Mouse (Mus musculus): ENCODE results near the gene Cnot10.

Cnot10 gene

DNA sequence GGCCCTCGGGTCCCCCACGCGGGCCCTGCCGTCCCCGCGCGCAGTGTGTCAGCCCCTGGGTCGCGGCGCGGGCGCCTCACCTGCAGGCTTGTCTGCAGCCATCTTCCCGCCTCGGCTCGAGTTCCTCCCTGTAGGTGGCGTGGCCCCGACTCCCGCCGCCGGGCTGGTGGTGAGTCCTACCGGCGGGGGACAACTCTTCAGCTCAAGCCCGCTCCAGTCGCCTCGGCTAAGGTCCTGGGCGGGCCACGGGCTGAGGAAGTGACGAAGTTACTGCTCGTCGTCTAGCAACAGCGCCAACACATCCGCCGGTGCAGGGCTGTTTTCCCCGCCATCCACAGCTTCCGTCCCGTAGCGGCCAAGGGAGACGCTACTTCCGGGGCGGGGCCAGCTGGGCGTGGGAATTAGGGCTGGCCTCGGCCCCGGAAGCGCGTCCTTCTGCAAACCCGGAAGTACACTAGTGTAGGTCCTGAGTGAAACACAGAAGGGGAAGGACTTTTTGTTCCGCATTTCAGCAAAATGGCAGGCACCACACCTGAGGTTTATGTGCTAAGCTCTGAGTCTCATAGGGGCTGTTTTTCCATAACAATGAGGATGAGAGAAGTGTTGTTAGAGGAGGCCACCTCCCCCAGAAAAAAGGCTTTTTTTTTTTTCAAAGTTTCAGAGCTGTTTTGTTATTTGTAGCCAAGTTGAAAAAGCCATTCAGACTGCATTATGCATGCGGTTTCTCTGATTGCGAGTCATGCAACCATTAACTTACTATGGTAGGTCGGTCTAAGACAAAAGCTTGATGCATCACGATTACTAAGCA, at the start of gene Cnot10:
Cnot10 (minus strand) TSS at position 346 of the 808 bp plus-strand sequence.
- DNase-seq = peak; percentile 97

DNA sequence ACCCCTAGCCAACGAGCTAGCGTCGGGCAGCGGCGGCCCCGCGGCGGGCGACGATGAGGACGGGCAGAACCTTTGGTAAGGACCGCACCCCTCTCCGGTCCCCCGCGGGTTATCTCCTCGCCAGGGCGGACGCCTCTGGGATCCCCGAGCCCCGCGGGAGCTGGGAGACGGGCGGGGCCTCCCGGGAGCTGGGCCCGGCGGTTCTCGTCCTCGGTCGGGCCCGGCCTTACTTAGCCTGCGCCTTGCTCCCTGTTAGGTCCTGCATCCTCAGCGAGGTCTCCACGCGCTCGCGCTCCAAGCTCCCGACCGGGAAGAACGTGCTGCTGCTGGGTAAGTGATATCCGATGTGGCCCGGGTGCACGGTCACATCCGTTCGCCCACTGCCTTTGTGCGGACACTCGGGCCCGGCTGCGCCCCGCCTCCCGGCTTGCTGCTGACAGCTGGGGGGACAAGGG, 49.0 kb upstream of the Cnot10 start:
- DNase-seq = peak; percentile 52

DNA sequence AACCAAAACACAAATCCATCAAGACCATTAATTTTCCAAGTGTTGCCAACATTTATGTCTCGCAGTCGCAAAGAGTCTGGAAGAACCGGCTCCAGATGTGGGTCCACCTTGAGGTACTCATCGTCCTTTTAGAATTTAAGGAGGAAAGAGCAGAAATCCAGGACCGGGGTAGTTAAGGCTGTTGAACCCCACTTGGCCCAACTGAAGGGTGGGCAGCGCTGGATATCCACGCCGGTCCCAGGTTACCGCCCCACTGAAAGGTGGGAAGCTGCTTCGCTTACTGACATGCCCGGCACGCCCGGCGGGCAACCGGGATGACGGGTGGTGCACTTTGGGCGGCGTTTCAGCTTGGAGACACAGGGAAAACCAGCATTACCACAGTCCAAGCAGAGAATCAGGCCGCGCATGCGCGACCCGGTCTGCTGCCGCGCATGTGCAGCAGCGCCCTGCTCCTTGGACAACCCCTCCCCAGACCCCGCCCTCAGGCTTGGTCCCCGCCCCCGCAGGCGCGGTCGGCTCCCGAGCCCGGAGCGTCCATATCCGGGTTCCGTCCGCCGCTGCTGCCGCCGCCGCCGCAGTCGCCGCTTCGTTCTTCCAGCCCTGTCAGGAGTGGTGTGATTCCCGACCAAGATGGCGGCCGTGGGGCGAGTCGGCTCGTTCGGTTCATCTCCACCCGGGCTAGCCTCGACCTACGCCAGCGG, 48.4 kb upstream of the Cnot10 start, which contains the start of gene Dync1li1:
Dync1li1 (plus strand) TSS at position 539 of the 701 bp plus-strand sequence.
- peak; percentile 98 for DNase-seq

DNA sequence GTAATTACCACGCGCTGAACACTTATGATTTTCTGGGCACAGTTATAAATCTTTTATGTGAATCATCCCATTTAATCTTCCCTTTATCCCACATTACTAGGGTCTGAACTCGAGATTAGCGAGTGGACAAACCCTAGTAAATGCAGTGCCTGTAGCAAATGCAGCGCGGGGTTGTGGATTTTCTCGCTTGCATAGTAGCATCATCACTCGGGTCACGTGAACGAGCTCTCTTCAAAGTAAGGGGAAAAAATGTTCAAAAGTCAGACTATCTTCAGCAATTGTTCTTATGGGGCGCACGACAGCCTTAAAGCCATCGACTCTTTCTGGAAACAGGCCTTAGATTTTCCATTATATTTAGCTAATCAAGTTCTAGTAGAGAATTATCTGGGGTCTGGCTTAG, 47.7 kb upstream of the Cnot10 start:
- no peak for DNase-seq

DNA sequence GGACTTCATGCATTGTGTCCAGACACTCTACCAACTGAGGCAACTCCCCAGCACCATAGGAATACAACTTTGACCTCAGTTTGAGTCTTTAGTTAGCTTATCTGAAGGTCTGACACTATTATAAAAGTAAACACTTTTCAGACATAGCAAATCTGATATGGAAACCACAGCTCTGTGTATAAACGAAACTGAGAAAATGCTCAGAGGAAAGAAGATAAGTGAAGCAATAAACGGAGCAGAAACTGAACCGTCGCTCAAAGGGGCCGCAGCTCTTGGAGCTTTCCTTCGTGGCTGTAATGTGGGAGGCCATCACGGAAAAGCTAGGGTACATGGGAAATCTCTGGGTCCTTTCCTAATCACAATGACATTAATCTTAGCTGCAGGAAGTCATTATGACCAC, 46.3 kb upstream of the Cnot10 start:
- DNase-seq = no peak

DNA sequence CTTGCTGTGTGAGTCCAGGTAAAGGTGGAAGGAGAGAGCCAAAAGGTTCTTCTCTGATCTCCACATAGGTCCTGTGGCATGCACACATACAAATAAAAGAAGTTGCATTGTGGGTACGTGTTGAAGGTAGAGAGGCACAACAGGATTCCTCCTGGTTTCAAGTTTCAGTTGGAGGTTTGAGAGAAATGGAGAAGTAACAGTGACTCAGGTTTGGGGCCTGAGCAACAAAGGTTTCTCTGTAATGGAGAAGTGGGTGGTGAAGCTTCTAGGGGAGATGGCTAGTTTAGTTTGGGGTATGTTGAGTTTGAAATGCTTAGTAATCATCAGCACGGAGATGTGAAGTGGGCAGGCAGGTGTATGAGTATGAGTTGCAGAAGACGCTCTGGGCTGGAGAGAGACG, 42.2 kb upstream of the Cnot10 start:
- no peak for DNase-seq

DNA sequence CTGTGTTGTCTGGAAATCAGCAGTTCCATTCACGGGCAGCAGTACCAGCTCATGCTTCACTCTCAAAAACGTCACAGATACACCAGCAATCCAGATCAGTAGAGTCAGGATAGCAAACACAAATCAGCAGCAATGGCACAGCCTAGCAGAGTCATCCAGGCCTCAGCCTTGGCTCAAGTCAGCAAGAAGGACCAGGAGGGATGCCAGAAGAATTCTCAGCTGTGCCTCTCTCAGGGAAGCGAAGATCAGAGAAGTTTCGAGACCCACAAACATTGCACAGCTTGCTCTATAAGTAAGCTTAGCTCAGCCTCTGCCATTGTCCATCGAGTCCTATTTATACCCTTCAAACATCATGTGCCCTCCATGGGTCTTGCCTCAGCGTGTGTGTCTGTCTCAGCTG, 40.5 kb upstream of the Cnot10 start:
- DNase-seq = no peak

DNA sequence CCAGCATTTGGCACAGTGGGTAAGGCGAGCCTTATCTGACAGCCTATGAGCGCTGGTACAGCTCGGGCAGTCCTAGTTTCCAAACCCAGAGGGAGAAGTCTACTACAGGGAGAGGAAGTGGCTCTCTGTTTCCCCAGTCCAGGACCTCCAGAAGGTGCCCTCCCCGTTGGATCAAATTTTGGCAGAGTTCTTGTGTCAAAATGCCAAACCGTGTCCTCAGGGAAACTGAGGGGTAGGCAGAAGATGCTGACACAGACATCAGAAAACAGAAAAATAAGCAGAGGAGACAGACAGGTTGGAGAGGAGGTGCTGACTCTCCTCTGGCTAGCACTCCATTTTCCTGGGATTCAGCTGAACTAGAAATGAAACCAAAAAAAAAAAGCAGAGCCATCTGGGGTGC, 40.0 kb upstream of the Cnot10 start:
- no peak for DNase-seq

DNA sequence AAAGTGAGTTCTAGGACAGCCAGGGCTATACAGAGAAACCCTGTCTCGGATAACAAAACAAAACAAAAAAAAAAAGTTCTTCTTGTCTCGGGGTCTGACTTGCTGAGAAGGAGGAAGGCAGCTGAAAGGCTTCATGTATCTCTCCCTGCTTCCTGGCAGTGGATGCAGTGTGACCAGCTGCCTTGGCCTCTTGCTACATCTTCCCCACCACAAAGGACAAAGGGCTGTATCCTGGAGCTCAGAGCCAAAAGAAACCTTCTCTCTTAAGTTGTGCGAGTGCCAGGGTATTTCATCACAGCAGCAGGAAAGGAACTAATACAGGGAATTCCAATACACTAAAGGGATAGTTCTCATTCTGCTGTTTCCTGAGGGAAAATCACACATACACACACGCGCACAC, 38.6 kb upstream of the Cnot10 start:
- no peak for DNase-seq

DNA sequence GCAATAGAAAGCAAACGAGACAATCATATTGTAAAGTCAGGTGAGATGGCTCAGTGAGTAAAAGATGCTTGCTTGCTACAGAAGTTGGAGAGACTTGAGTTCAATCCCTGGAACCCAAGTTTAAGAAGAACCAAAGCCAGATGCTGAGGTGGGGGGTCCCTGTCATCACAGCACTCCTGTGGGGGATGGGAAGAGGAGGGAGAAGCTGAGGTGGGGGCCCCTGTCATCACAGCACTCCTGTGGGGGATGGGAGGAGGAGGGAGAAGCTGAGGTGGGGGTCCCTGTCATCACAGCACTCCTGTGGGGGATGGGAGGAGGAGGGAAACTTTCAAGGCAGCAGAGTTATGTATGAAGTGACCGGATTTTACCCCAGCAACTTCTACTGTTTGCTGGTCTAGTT, 33.6 kb upstream of the Cnot10 start:
- DNase-seq = no peak

DNA sequence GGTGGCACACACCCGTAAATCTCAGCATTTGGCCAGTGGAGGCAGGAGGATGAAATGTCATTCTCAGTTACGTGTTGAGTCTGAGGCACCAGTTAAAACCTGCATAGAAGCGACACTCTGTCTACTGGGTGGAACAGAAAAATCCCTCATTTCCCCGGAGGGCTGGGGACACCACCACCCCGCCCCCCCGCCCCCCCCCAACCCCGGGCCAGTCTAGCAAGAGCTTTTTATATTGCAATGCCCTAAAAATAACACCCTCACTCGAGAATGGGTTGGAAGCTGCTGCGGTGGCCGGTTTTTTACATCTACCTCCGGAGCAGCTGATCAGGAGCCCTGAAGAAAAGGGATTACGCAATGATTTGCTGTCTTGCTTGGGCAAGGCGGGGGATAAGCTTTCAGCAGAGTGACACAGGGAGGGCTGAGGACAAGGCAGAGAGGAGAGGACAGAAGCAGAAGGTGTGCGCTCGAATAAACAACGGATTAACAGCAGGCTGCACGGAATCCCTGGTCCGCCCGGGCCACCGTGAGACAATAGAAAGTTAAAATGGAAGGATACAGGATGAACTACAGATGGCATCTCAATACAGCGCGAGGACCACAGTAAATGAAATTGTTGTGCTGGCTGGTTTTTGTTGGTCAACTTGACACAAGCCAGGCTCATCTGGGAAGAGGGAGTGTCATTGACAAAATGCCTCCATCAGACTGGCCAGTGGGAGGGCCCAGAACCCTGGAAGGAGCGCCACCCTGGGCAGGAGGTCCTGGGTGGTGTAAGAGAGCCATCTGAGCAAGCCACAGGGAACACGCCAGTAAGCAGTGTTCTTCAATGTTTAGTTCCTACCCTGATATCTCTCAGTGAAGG, 32.9 kb upstream of the Cnot10 start:
- peak; percentile 67 for DNase-seq

DNA sequence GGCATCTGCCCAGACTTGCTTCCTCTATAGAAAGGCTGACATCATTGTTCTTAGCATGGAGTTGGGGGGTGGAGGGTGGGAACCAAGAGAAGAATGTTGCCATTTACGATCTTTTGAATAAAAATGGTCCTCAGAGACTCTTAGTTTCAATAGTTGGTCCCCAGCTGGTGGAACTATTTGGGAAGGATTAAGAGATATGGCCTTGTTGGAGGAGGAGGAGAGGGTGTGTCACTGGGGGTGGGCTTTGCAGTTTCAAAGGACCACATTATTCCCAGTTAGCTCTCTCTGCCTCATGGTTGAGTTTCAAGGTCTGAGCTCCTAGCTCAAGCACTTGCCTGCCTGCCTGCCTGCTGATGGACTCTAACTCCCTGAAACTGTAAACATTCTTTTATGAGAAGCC, 32.0 kb upstream of the Cnot10 start:
- DNase-seq = no peak

DNA sequence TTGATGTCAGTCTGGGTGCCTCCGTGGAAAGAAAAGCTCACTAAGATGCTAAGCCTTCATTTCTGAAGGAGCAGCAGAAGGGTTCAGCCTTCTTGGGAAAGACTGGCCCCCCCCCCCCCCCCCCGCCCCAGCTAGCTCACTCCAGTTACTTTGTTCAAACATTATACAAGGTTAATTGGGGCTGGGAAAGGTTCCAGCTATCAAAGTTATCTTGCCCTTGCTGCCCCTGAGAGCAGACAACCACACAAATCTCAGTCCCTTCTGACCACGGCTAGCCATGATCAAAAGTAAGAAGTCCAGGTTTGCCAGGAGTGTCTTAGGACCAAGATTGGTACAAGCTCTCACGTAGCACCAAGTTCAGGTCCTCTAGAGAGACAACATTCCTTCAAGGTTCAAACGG, 29.0 kb upstream of the Cnot10 start:
- no peak for DNase-seq

DNA sequence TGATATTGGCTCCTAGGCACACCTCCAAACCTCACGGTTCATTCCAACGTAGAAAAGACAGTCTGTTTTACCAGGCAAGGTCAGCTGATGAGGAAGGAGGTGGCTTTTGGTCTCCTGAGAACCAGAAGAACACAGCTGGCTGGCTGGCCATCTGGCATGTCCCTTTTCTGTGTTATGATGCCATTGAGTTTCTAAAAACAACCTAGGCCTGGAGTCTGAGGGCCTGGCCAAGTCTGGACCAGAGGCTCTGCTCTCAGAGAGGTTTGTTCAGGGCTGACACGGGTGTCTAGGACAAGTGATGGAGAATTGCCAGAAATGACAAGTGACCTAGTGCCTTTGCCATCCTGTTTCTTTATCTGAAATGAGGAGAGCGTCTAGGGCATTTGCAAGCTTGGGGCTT, 28.1 kb upstream of the Cnot10 start:
- no peak for DNase-seq

DNA sequence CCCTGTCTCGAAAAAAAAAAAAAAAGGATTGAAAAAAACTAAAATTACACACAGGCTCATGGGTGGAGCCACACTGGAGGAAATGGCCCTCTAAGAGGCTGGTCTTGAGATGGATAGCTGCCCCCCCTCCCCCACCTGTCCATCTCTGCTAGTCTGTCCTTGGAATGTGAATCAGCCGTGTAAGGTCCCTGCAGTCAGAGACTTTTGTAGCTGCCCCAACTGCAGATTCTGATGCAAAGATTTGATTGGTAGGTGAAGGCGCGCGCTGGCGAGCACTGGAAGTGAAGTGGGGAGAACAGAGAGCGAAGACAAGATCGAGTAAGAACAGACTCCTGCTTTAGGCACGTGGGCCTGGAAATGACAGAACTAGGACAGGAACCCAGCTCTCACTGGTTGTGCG, 26.9 kb upstream of the Cnot10 start:
- no peak for DNase-seq

DNA sequence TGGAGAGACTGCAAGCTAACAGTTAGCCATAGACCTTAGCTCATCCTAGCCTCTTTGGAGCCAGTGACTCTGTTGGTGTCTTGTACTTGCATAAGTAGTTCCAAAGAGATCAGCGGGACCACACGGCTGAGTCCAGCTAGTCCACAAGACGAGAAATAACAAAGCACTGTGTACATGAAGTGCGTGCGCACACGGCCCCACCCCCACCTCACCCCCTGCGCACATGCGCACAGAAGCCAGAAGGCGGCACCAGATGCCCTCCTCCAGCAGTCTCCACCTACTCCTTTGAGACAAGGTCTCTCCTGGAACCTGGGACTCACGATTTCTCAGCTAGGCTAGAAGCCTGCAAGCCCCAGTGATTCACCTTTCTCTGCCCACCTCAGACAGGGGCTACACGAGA, 23.8 kb upstream of the Cnot10 start:
- DNase-seq = no peak

DNA sequence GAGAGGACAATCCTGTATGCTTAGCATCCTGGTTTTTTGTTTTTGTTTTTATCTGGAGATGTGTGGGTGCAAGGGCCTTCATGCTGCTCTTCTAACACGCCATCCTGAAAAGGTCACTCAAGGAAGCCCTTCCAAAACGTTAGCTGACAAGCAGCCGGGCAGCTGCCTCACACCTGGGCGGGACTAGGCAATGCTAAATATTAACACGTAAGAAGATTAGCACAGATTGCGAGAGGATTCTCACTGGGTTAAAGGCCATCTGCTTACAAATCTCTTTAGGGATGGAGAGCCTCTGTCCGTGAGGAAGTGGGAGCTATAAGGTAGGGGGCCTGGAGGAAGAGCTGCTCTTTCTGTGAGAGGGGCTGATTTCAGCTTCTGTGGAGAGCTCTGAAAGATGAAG, 22.0 kb upstream of the Cnot10 start:
- no peak for DNase-seq

DNA sequence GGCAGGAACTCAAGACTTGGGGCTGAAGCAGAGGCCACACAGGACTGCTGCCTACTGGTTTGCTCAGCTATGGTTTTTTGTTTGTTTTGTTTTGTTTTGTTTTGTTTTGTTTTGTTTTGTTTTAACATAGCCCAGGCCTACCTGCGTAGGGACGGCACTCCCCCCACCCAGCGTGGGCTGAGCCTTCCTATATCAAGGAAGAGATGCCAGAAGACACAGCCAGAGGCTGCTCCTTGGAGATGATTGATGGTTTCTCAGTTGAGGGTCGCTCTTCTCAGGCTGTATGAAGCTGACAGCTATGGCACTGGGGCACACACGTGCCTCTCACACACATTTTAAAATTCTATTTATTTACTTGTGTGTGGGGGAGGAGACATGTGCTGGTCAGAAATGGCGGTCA, 21.0 kb upstream of the Cnot10 start:
- DNase-seq = no peak

DNA sequence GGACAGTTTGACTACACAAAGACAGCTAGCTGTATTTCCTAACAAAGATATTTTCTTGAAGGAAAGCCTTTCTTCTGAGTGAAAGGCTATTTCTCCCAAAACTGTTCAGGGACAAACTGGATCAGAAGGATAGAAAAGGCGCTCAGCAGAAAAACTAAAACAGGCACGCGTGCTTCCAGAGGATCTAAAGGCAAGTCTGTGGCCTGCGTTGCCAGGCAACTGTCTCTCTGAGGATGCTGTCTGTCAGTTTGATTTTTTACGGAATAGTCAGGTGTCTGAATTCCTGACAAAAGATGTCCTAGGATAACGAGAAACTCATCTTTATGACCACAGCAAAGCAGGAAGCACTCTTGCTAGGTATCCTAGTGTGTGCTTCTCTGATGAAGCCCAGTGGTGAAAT, 20.5 kb upstream of the Cnot10 start:
- no peak for DNase-seq

DNA sequence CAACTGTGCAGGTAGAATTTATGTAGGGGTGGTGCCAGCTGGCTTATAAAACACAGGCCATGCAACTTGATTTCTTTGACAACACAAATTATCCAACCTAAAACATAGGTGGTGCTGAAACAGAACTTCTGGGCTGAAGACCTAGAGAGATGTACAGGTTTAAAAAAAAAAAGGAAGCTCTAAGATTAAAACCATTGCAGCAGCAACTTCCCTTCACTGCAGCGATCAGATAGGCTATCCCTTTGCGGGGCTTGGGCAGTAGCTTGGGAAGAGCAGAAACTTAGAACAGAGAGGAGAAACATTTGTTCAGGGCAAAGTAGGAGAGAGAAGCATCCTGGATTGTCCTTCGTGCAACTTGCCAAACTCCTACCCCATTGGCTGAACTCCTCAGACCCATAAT, 16.7 kb upstream of the Cnot10 start:
- no peak for DNase-seq

DNA sequence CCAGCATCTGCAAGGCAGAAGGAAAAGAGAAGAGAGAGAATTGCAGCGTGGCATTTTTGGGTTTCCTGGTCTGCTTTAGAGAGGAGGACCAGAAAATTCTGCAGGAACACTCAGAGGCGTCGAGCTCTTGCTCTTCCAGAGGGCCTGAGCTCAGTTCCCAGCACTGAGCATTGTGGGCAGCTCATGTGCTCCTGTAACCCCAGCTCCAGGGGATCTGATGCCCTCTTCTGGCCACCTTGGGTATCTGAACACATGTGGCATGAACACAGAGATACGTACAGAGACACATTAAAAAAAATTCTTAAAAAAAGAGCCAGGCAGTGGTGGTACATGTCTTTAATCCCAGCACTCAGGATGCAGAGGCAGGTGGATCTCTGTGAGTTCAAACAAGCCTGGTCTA, 15.4 kb upstream of the Cnot10 start:
- DNase-seq = no peak

DNA sequence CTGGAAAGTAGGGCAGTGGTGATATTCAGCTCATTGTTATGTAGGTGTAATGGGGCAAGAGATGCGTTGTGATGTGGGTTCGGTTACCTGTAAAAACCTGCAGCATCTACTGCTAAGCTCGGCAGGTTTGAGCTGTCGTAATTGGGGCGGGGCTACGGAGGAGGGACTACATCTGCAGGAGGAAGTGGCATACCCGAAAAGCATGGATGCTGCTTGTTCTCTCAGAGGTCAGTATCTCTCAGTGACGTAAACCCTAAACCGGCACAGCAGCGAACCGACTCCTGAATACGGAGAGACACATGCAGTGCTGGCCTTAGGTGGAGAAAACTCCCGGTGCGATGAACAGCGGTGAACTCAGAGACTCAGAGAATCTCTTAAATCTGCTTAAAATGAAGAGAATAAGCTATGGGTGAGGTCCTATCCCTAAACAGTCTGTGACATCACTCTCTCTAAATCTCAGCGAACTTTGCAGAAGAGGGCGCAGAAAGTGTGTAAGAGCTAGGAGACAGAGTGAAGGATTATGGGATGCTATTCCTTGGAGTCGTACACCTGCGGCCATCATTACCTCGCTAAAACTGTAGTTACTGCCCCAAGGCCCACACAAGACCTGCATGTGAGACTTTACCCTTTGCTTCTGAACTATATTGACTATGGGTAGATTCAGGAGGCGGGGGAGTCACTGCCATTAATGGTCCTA, 11.1 kb upstream of the Cnot10 start:
- no peak for DNase-seq

DNA sequence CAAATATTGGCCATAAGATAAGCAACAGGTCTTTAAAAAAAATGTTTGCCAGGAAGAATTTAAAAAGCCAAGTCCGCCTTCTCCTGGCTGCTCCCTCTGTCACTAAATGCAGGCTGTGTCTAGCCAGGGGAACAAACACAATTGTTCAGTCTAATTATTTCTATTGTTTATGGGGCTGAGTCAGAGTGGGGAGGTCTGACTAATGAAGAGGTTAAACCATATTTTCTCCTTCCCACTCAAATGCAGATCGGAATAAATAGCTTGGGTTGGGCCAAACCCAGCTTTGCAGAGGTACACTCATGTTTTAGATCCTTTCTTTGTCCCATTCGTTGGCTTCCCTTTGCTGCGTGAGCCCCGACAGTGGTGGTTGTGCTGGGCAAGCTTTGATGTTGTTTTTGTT, 9.4 kb upstream of the Cnot10 start:
- no peak for DNase-seq
